Mouse (Mus musculus): Measurements from ENCODE around the gene Hsf4. TPM values are rescaled to one million over a fixed set of nuclear protein-coding genes. Genes with fewer than 3 reads are reported as not detected.
A peak's percentile ranks its signal among the peaks of the same experiment; 100 is the strongest.

The Hsf4 gene
- polyA plus RNA-seq, 1 experiment from 2014 or later = not detected

DNA sequence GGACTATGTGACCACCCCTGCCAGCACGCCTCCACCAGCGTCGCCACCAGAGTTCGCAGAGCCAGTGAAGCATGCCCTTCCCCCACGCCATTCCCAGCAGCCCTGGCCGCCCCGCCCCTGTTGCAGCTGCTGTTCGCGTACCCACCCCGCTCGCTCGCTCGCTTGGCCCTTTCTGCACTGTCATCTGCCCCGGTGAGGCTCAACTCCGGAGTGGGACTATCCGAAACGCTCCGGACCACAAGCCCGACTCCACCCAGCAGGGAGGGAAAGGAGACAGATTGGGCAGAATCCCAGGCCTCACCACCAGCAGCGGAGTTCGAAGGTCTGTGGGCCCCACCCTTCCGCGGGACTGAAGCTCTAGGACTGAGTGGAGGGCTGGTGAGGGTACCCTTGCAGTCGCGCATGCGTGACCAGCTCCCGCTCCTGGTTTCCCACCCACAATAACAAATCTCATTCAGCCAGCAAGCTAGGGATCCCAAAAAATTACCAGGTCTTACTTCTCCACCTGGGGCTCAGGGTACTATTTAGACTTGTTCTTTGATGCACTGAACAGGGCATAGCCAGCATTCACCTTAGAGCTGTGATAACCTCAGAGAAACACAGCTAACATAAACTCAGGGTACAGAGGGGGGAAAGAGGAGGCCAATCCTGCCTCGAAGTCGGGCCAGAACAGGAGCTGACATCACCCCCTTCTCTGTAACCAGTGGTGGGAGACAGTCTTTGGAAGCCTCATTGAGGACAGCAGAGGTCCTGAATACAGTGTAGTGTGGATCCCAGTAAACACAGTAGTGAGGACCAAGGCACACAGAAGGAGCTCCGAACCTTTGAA lies 6.9 kb downstream of the Hsf4 start:
- no peaks in the 10 kb centered on the region for H3K36me3 ChIP-seq (ENCODE audit: control insufficient read depth, insufficient read depth, low read length)
- peak overlapping the region; percentile 34 for H3K4me3 ChIP-seq (ENCODE audit: low read depth, low read length)
- peaks cover 17% of the 10 kb centered on the region; the same call in 1 of the 2 replicates for H3K4me1 ChIP-seq (ENCODE audit: control insufficient read depth, insufficient read depth, low read length)
- H3K27ac ChIP-seq (ENCODE audit: low read length) = no peak overlapping the region
- peak; percentile 69 for ATAC-seq (ENCODE audit: insufficient number of reproducible peaks, insufficient read depth, low FRiP score, low read depth)
- peak overlapping the region; percentile 10; the same call in 1 of the 2 replicates for H3K9ac ChIP-seq (replicated peaks; ENCODE audit: low read depth, low read length)
- H3K27me3 ChIP-seq (ENCODE audit: control insufficient read depth, insufficient read depth, low read length) = peaks cover 62% of the 10 kb centered on the region
- peak overlapping the region; percentile 63 for H3K4me2 ChIP-seq (replicated peaks; ENCODE audit: low read depth, low read length)
- no peaks in the 10 kb centered on the region for H3K9me3 ChIP-seq (ENCODE audit: control insufficient read depth, low read depth, low read length)
- WGBS = 2% methylated on average over 30 of the region's 30 CpGs

DNA sequence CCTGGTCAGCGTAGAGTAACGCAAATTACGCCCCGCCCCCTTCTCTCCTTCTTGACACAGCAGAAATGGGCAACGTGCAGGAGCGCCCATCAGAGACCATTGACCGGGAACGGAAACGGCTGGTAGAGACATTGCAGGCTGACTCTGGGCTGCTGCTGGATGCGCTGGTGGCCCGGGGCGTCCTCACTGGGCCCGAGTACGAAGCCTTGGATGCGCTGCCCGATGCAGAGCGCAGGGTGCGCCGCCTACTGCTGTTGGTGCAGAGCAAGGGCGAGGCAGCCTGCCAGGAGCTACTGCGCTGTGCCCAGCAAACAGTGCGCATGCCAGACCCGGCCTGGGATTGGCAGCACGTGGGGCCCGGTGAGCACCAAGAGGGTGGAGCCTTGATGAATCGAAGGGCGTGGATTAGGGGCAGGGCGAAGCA lies 9.3 kb downstream of the Hsf4 start:
- peak; percentile 38; the same call in 1 of the 2 replicates for ATAC-seq (ENCODE audit: insufficient number of reproducible peaks, insufficient read depth, low FRiP score, low read depth)
- H3K27ac ChIP-seq (ENCODE audit: low read length) = no peak overlapping the region
- 3% methylated on average over 28 of the region's 28 CpGs for WGBS
- peaks cover 17% of the 10 kb centered on the region; the same call in 1 of the 2 replicates for H3K4me1 ChIP-seq (ENCODE audit: control insufficient read depth, insufficient read depth, low read length)
- peaks cover 46% of the 10 kb centered on the region for H3K27me3 ChIP-seq (ENCODE audit: control insufficient read depth, insufficient read depth, low read length)
- H3K4me3 ChIP-seq (ENCODE audit: low read depth, low read length) = 0 out of 2 replicates have a peak overlapping the region, but pooled peaks have one; percentile 0
- H3K9me3 ChIP-seq (ENCODE audit: control insufficient read depth, low read depth, low read length) = no peaks in the 10 kb centered on the region
- H3K36me3 ChIP-seq (ENCODE audit: control insufficient read depth, insufficient read depth, low read length) = no peaks in the 10 kb centered on the region
- peak overlapping the region; percentile 30 for H3K4me2 ChIP-seq (replicated peaks; ENCODE audit: low read depth, low read length)
- H3K9ac ChIP-seq (replicated peaks; ENCODE audit: low read depth, low read length) = no peak overlapping the region

DNA sequence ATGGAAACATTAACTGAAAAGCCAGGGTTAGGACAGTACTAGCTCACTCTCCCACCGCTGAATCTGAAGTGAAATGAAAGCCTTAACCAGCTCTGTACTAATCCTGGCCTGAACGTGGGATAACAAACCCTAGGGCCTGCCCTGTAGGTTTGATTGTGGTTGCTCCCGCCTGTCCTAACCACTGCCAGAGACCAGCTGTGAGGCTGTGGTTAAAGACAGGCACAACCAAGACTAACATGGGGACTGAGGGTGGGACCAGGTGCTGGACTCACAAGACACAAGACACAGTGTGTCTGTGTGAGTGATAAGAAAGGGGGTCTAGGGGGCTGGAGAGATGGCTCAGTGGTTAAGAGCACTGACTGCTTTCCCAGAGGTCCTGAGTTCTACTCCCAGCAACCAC lies 11.0 kb downstream of the Hsf4 start:
- H3K4me1 ChIP-seq (ENCODE audit: control insufficient read depth, insufficient read depth, low read length) = peaks cover 12% of the 10 kb centered on the region; the same call in 1 of the 2 replicates
- H3K9me3 ChIP-seq (ENCODE audit: control insufficient read depth, low read depth, low read length) = no peaks in the 10 kb centered on the region
- ATAC-seq (ENCODE audit: insufficient number of reproducible peaks, insufficient read depth, low FRiP score, low read depth) = no peak
- H3K4me2 ChIP-seq (replicated peaks; ENCODE audit: low read depth, low read length) = no peak overlapping the region
- H3K27me3 ChIP-seq (ENCODE audit: control insufficient read depth, insufficient read depth, low read length) = peaks cover 32% of the 10 kb centered on the region
- 82% methylated on average over 3 of the region's 3 CpGs for WGBS
- H3K27ac ChIP-seq (ENCODE audit: low read length) = no peak overlapping the region
- H3K36me3 ChIP-seq (ENCODE audit: control insufficient read depth, insufficient read depth, low read length) = peaks cover 4% of the 10 kb centered on the region; the same call in 1 of the 2 replicates
- H3K9ac ChIP-seq (replicated peaks; ENCODE audit: low read depth, low read length) = no peak overlapping the region
- no peak overlapping the region for H3K4me3 ChIP-seq (ENCODE audit: low read depth, low read length)

DNA sequence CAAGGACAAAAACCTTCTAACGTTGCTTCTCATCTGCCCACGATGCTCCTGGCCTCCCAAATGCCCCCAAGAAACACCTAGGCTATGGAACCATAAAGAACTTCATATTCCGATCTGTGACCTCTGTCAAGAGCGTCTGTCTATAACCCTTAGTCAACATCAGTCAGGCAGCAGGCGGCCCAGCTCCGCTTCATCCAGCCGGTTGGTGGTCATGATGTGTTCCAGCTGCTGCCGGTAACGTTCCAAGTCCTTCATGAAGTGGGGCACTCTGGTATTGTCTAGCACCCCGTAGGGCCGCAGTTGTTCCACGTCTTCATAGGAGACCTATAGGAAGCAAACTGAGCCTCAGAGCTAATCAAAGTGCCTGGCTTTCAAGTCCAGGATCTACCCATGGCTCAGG lies 12.2 kb downstream of the Hsf4 start:
- peaks cover 25% of the 10 kb centered on the region for H3K27me3 ChIP-seq (ENCODE audit: control insufficient read depth, insufficient read depth, low read length)
- peaks cover 4% of the 10 kb centered on the region; the same call in 1 of the 2 replicates for H3K36me3 ChIP-seq (ENCODE audit: control insufficient read depth, insufficient read depth, low read length)
- no peak overlapping the region for H3K9ac ChIP-seq (replicated peaks; ENCODE audit: low read depth, low read length)
- no peaks in the 10 kb centered on the region for H3K9me3 ChIP-seq (ENCODE audit: control insufficient read depth, low read depth, low read length)
- 76% methylated on average over 12 of the region's 12 CpGs for WGBS
- ATAC-seq (ENCODE audit: insufficient number of reproducible peaks, insufficient read depth, low FRiP score, low read depth) = no peak
- H3K4me1 ChIP-seq (ENCODE audit: control insufficient read depth, insufficient read depth, low read length) = no peaks in the 10 kb centered on the region
- H3K4me3 ChIP-seq (ENCODE audit: low read depth, low read length) = no peak overlapping the region
- no peak overlapping the region for H3K27ac ChIP-seq (ENCODE audit: low read length)
- no peak overlapping the region for H3K4me2 ChIP-seq (replicated peaks; ENCODE audit: low read depth, low read length)

DNA sequence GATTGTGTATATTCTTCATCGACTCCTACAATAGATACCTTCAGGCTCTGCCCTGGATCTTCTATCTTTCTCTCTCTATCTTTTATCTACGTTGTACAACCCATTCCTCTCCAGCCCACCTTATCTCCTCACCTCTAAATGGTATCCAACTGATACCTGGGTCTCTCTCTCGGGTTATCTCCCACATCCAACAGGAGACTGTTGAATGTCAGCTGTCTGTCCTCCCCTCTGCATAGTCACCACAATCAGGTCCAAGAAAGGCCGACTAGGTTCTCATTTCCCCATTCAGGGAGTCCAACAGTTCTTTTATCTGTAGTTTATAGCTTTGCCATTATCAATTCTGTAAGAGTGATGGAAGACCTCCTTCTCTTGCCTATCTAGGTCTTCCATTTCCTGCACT lies 12.6 kb downstream of the Hsf4 start:
- ATAC-seq (ENCODE audit: insufficient number of reproducible peaks, insufficient read depth, low FRiP score, low read depth) = no peak
- WGBS = 85% methylated on average over 4 of the region's 4 CpGs

DNA sequence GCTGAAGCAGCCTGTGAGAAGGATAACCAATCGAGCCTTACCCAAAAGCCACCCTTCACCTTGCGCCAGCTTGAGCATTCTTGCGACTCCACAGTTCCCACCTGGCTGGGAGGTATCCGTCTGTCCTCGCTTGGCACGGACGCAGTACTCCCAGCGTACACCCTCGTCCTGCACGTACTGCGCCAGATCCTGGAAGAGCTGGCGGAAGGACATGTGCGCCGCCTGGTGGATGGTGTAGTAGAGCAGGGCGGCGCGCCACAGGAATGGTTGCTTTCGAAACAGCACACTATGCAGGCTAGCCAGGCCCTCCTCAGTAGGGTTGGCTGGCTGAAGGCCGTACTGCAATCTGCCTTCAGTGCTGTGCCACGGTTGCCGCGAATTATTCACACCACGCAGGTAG lies 13.5 kb downstream of the Hsf4 start:
- H3K27ac ChIP-seq (ENCODE audit: low read length) = no peak overlapping the region
- peaks cover 12% of the 10 kb centered on the region; the same call in 1 of the 2 replicates for H3K27me3 ChIP-seq (ENCODE audit: control insufficient read depth, insufficient read depth, low read length)
- no peaks in the 10 kb centered on the region for H3K4me1 ChIP-seq (ENCODE audit: control insufficient read depth, insufficient read depth, low read length)
- WGBS = 30% methylated on average over 23 of the region's 23 CpGs
- no peak overlapping the region for H3K9ac ChIP-seq (replicated peaks; ENCODE audit: low read depth, low read length)
- H3K4me3 ChIP-seq (ENCODE audit: low read depth, low read length) = no peak overlapping the region
- peak; percentile 71 for ATAC-seq (ENCODE audit: insufficient number of reproducible peaks, insufficient read depth, low FRiP score, low read depth)
- no peaks in the 10 kb centered on the region for H3K9me3 ChIP-seq (ENCODE audit: control insufficient read depth, low read depth, low read length)
- no peak overlapping the region for H3K4me2 ChIP-seq (replicated peaks; ENCODE audit: low read depth, low read length)
- peaks cover 4% of the 10 kb centered on the region; the same call in 1 of the 2 replicates for H3K36me3 ChIP-seq (ENCODE audit: control insufficient read depth, insufficient read depth, low read length)

More for the DNA sequence above, 12.6 kb downstream of the Hsf4 start:
- Histone ChIP-seq H3K9ac (replicated peaks; ENCODE audit: low read depth, low read length) (no peak overlapping the region), H3K27me3 (ENCODE audit: control insufficient read depth, insufficient read depth, low read length) (peaks cover 21% of the 10 kb centered on the region), H3K4me2 (replicated peaks; ENCODE audit: low read depth, low read length) (no peak overlapping the region), H3K27ac (ENCODE audit: low read length) (no peak overlapping the region), H3K9me3 (ENCODE audit: control insufficient read depth, low read depth, low read length) (no peaks in the 10 kb centered on the region), H3K4me1 (ENCODE audit: control insufficient read depth, insufficient read depth, low read length) (no peaks in the 10 kb centered on the region), H3K4me3 (ENCODE audit: low read depth, low read length) (no peak overlapping the region), H3K36me3 (ENCODE audit: control insufficient read depth, insufficient read depth, low read length) (peaks cover 4% of the 10 kb centered on the region; the same call in 1 of the 2 replicates)

DNA sequence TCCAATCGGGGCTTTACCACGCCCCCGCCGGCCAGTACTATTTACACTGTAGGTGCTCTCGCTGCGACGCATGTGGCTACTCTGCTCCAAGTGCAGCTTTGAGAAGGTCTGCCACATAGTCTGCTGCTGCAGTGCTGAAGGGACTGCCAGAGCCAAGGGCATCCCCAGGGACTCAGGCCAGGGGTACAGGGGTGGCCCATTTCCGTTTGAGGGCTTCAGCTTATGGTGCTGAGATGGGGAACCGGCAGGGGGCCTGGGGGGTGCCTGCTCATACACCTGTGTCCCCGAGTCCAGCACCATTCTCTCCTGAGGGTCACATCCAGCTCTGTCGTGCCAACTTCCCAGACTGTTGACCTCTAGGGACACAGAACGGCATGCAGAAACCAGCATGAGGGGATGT lies 15.9 kb downstream of the Hsf4 start:
- 49% methylated on average over 12 of the region's 12 CpGs for WGBS
- Histone ChIP-seq H3K27me3 (ENCODE audit: control insufficient read depth, insufficient read depth, low read length) (0 out of 2 replicates have a peak, but pooled peaks cover 3% of the 10 kb centered on the region), H3K4me2 (replicated peaks; ENCODE audit: low read depth, low read length) (no peak overlapping the region), H3K36me3 (ENCODE audit: control insufficient read depth, insufficient read depth, low read length) (peaks cover 4% of the 10 kb centered on the region; the same call in 1 of the 2 replicates), H3K9ac (replicated peaks; ENCODE audit: low read depth, low read length) (no peak overlapping the region), H3K9me3 (ENCODE audit: control insufficient read depth, low read depth, low read length) (no peaks in the 10 kb centered on the region), H3K27ac (ENCODE audit: low read length) (no peak overlapping the region), H3K4me1 (ENCODE audit: control insufficient read depth, insufficient read depth, low read length) (peaks cover 13% of the 10 kb centered on the region; the same call in 1 of the 2 replicates), H3K4me3 (ENCODE audit: low read depth, low read length) (no peak overlapping the region)
- ATAC-seq (ENCODE audit: insufficient number of reproducible peaks, insufficient read depth, low FRiP score, low read depth) = no peak

DNA sequence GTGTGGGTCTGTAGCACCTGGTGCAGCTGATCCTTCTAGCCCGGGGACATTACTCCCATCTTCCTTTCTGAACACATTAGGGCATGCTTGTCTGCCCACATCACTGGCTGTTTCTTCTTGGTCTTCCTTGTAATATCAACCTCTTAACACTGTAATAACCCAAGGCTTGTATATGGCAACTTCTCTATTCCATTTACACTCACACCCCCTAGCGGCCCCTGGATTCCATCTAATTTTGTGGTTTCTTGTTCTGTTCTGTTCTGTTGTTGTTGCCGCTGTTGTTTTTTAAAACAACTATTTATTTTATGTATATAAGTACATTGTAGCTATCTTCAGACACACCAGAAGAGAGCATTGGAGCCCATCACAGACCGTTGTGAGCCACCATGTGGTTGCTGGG lies 17.3 kb downstream of the Hsf4 start:
- H3K4me3 ChIP-seq (ENCODE audit: low read depth, low read length) = no peak overlapping the region
- H3K27me3 ChIP-seq (ENCODE audit: control insufficient read depth, insufficient read depth, low read length) = 0 out of 2 replicates have a peak, but pooled peaks cover 4% of the 10 kb centered on the region
- 83% methylated on average over 4 of the region's 4 CpGs for WGBS
- H3K4me1 ChIP-seq (ENCODE audit: control insufficient read depth, insufficient read depth, low read length) = peaks cover 14% of the 10 kb centered on the region; the same call in 1 of the 2 replicates
- no peak overlapping the region for H3K27ac ChIP-seq (ENCODE audit: low read length)
- H3K36me3 ChIP-seq (ENCODE audit: control insufficient read depth, insufficient read depth, low read length) = peaks cover 4% of the 10 kb centered on the region; the same call in 1 of the 2 replicates
- no peak overlapping the region for H3K4me2 ChIP-seq (replicated peaks; ENCODE audit: low read depth, low read length)
- no peak for ATAC-seq (ENCODE audit: insufficient number of reproducible peaks, insufficient read depth, low FRiP score, low read depth)
- no peaks in the 10 kb centered on the region for H3K9me3 ChIP-seq (ENCODE audit: control insufficient read depth, low read depth, low read length)
- no peak overlapping the region for H3K9ac ChIP-seq (replicated peaks; ENCODE audit: low read depth, low read length)

All from stomach, embryonic 14.5 days (tissue).